Mouse (Mus musculus): ENCODE results near the gene Tjp1. TPM values are rescaled to one million over a fixed set of nuclear protein-coding genes. Genes with fewer than 3 reads are reported as not detected.

Tjp1 gene
- polyA plus RNA-seq, 1 experiment from 2014 or later: 17.4 TPM

- H3K27ac ChIP-seq (ENCODE audit: low read length): no peak overlapping the region
- no peak overlapping the region for H3K4me2 ChIP-seq (ENCODE audit: low read depth, low read length)
- ATAC-seq: 0 out of 2 replicates have a peak, but pooled peaks have one; percentile 36
- no peaks in the 10 kb centered on the region for H3K27me3 ChIP-seq (replicated peaks; ENCODE audit: control insufficient read depth, insufficient read depth, low read length)
- H3K9me3 ChIP-seq (ENCODE audit: control insufficient read depth, low read length): no peaks in the 10 kb centered on the region
- peaks cover 9% of the 10 kb centered on the region; the same call in 1 of the 2 replicates for H3K4me1 ChIP-seq (ENCODE audit: control insufficient read depth, insufficient read depth, low read length)
- WGBS: 43% methylated on average over 9 of the region's 9 CpGs
- H3K4me3 ChIP-seq (ENCODE audit: low read length): no peak overlapping the region
- H3K9ac ChIP-seq (ENCODE audit: low read depth, low read length): no peak overlapping the region
- no peaks in the 10 kb centered on the region for H3K36me3 ChIP-seq (ENCODE audit: control insufficient read depth, insufficient read depth, low read length)
Observed at GRCm38 (mm10) chr7:65431018-65431695, 96.4 kb downstream of the Tjp1 start.

DNA sequence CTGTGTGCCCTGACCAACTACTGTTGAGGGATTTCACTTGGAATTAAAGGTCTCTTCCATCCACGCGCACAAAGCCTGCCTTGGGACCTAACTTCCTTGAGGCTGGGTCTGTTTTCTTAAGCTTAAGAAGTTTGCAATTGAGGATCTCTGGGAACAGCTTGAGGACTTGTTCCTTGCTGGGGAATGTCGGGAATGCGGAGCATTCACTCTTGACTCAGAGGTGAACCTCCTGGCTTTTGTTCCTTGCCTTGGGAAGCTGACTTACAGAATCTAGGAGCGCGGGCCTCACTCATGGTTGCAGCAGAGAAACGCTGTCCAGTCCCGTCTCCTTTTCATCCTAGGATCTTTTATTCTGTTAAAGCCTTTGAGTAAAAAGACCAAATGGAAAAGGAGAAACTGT is 97.2 kb downstream of the Tjp1 start:
- Histone ChIP-seq H3K36me3 (ENCODE audit: control insufficient read depth, insufficient read depth, low read length) (no peaks in the 10 kb centered on the region), H3K9ac (ENCODE audit: low read depth, low read length) (no peak overlapping the region), H3K4me1 (ENCODE audit: control insufficient read depth, insufficient read depth, low read length) (peaks cover 9% of the 10 kb centered on the region; the same call in 1 of the 2 replicates), H3K4me3 (ENCODE audit: low read length) (no peak overlapping the region), H3K9me3 (ENCODE audit: control insufficient read depth, low read length) (no peaks in the 10 kb centered on the region), H3K27me3 (replicated peaks; ENCODE audit: control insufficient read depth, insufficient read depth, low read length) (no peaks in the 10 kb centered on the region), H3K27ac (ENCODE audit: low read length) (no peak overlapping the region; the same call in 1 of the 2 replicates), H3K4me2 (ENCODE audit: low read depth, low read length) (no peak overlapping the region)
- no peak for ATAC-seq
- 20% methylated on average over 8 of the region's 8 CpGs for WGBS

- Histone ChIP-seq H3K9ac (ENCODE audit: low read depth, low read length) (no peak overlapping the region), H3K27ac (ENCODE audit: low read length) (no peak overlapping the region), H3K36me3 (ENCODE audit: control insufficient read depth, insufficient read depth, low read length) (no peaks in the 10 kb centered on the region), H3K9me3 (ENCODE audit: control insufficient read depth, low read length) (no peaks in the 10 kb centered on the region), H3K4me2 (ENCODE audit: low read depth, low read length) (no peak overlapping the region), H3K4me1 (ENCODE audit: control insufficient read depth, insufficient read depth, low read length) (no peaks in the 10 kb centered on the region), H3K27me3 (replicated peaks; ENCODE audit: control insufficient read depth, insufficient read depth, low read length) (no peaks in the 10 kb centered on the region), H3K4me3 (ENCODE audit: low read length) (no peak overlapping the region)
- 54% methylated on average over 8 of the region's 8 CpGs for WGBS
- ATAC-seq: no peak
Observed at GRCm38 (mm10) chr7:65424519-65424918, 103.1 kb downstream of the Tjp1 start.

- no peaks in the 10 kb centered on the region for H3K36me3 ChIP-seq (ENCODE audit: control insufficient read depth, insufficient read depth, low read length)
- no peaks in the 10 kb centered on the region for H3K9me3 ChIP-seq (ENCODE audit: control insufficient read depth, low read length)
- WGBS: 73% methylated on average over 1 of the region's 1 CpGs
- H3K4me2 ChIP-seq (ENCODE audit: low read depth, low read length): no peak overlapping the region
- ATAC-seq: no peak
- no peak overlapping the region for H3K4me3 ChIP-seq (ENCODE audit: low read length)
- H3K4me1 ChIP-seq (ENCODE audit: control insufficient read depth, insufficient read depth, low read length): 0 out of 2 replicates have a peak, but pooled peaks cover 1% of the 10 kb centered on the region
- no peak overlapping the region for H3K27ac ChIP-seq (ENCODE audit: low read length)
- no peak overlapping the region for H3K9ac ChIP-seq (ENCODE audit: low read depth, low read length)
- no peaks in the 10 kb centered on the region for H3K27me3 ChIP-seq (replicated peaks; ENCODE audit: control insufficient read depth, insufficient read depth, low read length)
Observed at GRCm38 (mm10) chr7:65422456-65422855, 105.1 kb downstream of the Tjp1 start.

DNA sequence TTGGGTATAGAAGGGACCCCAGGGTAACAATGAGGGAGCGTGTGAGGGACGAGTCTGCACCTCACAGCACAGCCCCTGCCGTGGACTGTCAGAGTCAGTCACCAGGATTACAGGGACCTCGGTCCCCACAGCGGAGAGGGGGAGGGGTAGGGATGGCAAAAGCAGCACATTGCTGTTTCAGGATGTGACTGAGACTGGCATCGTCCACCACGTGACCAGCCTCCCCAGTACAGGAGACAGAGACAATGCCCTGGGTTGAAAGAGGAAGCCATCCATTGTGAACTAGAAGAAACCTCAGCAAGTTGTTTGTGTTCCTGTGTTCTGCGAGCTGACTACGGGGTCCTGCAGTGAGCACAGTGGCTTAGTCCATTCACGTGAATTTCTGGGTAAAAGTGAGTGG is 106.1 kb downstream of the Tjp1 start:
- WGBS: 33% methylated on average over 10 of the region's 10 CpGs
- Histone ChIP-seq H3K9ac (ENCODE audit: low read depth, low read length) (no peak overlapping the region), H3K4me2 (ENCODE audit: low read depth, low read length) (no peak overlapping the region), H3K27ac (ENCODE audit: low read length) (no peak overlapping the region), H3K4me1 (ENCODE audit: control insufficient read depth, insufficient read depth, low read length) (peaks cover 5% of the 10 kb centered on the region; the same call in 1 of the 2 replicates), H3K9me3 (ENCODE audit: control insufficient read depth, low read length) (no peaks in the 10 kb centered on the region), H3K36me3 (ENCODE audit: control insufficient read depth, insufficient read depth, low read length) (no peaks in the 10 kb centered on the region), H3K27me3 (replicated peaks; ENCODE audit: control insufficient read depth, insufficient read depth, low read length) (no peaks in the 10 kb centered on the region), H3K4me3 (ENCODE audit: low read length) (no peak overlapping the region)
- peak; percentile 24; the same call in 1 of the 2 replicates for ATAC-seq

GRCm38 (mm10) chr7:65419926-65420325 is 107.7 kb downstream of the Tjp1 start:
- no peak overlapping the region for H3K4me2 ChIP-seq (ENCODE audit: low read depth, low read length)
- 86% methylated on average over 1 of the region's 1 CpGs for WGBS
- no peaks in the 10 kb centered on the region for H3K36me3 ChIP-seq (ENCODE audit: control insufficient read depth, insufficient read depth, low read length)
- H3K9ac ChIP-seq (ENCODE audit: low read depth, low read length): no peak overlapping the region
- H3K4me1 ChIP-seq (ENCODE audit: control insufficient read depth, insufficient read depth, low read length): peaks cover 7% of the 10 kb centered on the region; the same call in 1 of the 2 replicates
- H3K9me3 ChIP-seq (ENCODE audit: control insufficient read depth, low read length): no peaks in the 10 kb centered on the region
- H3K4me3 ChIP-seq (ENCODE audit: low read length): no peak overlapping the region
- ATAC-seq: no peak
- H3K27ac ChIP-seq (ENCODE audit: low read length): no peak overlapping the region
- H3K27me3 ChIP-seq (replicated peaks; ENCODE audit: control insufficient read depth, insufficient read depth, low read length): no peaks in the 10 kb centered on the region

DNA sequence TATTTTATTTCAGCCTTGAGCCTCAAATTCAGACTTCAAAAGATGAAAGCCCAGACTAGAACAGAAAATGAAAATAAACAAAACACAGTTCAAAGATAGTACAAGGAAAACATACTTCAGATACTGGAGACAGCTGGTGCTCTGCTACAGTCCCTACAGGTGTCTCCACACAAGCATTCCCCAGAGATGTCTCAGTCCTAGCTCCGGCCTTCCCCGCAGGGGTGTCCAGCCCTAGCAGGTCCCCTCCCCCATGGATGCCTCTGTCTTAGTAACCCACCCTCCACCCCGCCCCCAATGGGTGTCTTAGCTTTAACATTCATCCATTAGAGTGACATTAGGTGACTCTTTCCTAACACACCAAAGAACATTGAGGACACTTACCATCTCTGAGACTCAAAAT is 108.6 kb downstream of the Tjp1 start:
- H3K4me2 ChIP-seq (ENCODE audit: low read depth, low read length): no peak overlapping the region
- H3K27ac ChIP-seq (ENCODE audit: low read length): no peak overlapping the region
- no peaks in the 10 kb centered on the region for H3K27me3 ChIP-seq (replicated peaks; ENCODE audit: control insufficient read depth, insufficient read depth, low read length)
- H3K9ac ChIP-seq (ENCODE audit: low read depth, low read length): no peak overlapping the region
- H3K9me3 ChIP-seq (ENCODE audit: control insufficient read depth, low read length): no peaks in the 10 kb centered on the region
- H3K4me3 ChIP-seq (ENCODE audit: low read length): no peak overlapping the region
- H3K36me3 ChIP-seq (ENCODE audit: control insufficient read depth, insufficient read depth, low read length): no peaks in the 10 kb centered on the region
- WGBS: 77% methylated on average over 3 of the region's 3 CpGs
- no peak for ATAC-seq
- peaks cover 12% of the 10 kb centered on the region for H3K4me1 ChIP-seq (ENCODE audit: control insufficient read depth, insufficient read depth, low read length)

GRCm38 (mm10) chr7:65418366-65418911 is 109.1 kb downstream of the Tjp1 start:
- no peak overlapping the region for H3K4me3 ChIP-seq (ENCODE audit: low read length)
- no peak for ATAC-seq
- 78% methylated on average over 10 of the region's 10 CpGs for WGBS
- no peak overlapping the region for H3K9ac ChIP-seq (ENCODE audit: low read depth, low read length)
- H3K27me3 ChIP-seq (replicated peaks; ENCODE audit: control insufficient read depth, insufficient read depth, low read length): no peaks in the 10 kb centered on the region
- H3K4me2 ChIP-seq (ENCODE audit: low read depth, low read length): no peak overlapping the region
- no peaks in the 10 kb centered on the region for H3K36me3 ChIP-seq (ENCODE audit: control insufficient read depth, insufficient read depth, low read length)
- peaks cover 12% of the 10 kb centered on the region for H3K4me1 ChIP-seq (ENCODE audit: control insufficient read depth, insufficient read depth, low read length)
- H3K27ac ChIP-seq (ENCODE audit: low read length): no peak overlapping the region
- no peaks in the 10 kb centered on the region for H3K9me3 ChIP-seq (ENCODE audit: control insufficient read depth, low read length)

DNA sequence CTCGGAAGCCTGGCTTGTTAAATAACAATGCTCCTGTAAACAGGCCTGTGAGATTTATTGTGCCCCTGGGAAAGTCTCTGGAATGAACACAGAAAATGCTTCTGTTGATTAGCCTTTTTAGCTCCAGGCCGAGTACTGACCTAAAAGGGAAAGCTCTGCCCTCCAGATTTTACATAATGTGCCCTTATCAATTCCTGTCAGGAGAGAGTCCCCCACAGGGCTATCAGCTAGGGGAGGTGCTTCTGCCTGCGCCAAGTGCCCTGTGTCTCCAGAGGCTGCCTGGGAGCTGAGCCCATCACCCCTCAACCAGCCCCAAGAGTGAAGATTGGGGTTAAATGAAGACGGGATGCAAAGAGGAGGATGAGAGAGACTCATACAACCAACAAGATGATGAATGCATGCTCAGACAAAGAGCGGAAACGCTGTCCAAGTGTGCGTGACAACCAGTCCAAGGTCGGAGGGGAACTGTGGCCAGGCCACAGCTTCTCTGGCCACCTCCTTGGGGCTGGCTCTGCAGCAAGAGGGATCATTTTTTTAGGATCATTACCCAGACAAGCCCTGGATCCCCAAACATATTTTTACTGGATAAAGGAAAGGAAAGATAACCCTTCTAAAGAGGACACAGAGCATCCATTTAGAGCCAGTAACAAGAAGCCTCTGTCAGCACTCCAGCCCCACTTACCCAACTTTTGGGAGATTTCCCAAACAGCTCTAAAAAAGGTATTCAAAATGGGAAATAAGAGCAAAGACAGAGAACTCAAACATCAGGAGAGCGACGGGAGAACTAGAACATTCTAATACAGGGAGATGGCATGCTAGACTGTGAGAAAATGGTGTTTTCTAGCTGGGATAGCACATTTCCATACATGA is 110.1 kb downstream of the Tjp1 start:
- Histone ChIP-seq H3K27me3 (replicated peaks; ENCODE audit: control insufficient read depth, insufficient read depth, low read length) (no peaks in the 10 kb centered on the region), H3K27ac (ENCODE audit: low read length) (peak overlapping the region; percentile 31; the same call in 1 of the 2 replicates), H3K9me3 (ENCODE audit: control insufficient read depth, low read length) (no peaks in the 10 kb centered on the region), H3K36me3 (ENCODE audit: control insufficient read depth, insufficient read depth, low read length) (no peaks in the 10 kb centered on the region), H3K4me2 (ENCODE audit: low read depth, low read length) (no peak overlapping the region), H3K4me1 (ENCODE audit: control insufficient read depth, insufficient read depth, low read length) (peaks cover 12% of the 10 kb centered on the region), H3K9ac (ENCODE audit: low read depth, low read length) (no peak overlapping the region), H3K4me3 (ENCODE audit: low read length) (no peak overlapping the region)
- WGBS: 54% methylated on average over 10 of the region's 10 CpGs
- no peak for ATAC-seq
